Mouse (Mus musculus) testis, adult 2 months (tissue): ENCODE results near the gene Tbx2.

Experiments
- CTCF ChIP-seq: fragments of 200-500 bp; IDR thresholded peaks from 2 replicates; pipeline ENCODE4 v1.5.1; 2012; ENCODE audit warnings: low read depth, mild to moderate bottlenecking, inconsistent platforms, low read length, moderate library complexity; ENCODE audit not compliant: control insufficient read depth, insufficient read depth, insufficient replicate concordance
- POLR2A ChIP-seq: fragments of 200-500 bp; IDR thresholded peaks from 2 replicates; pipeline ENCODE4 v1.6.1; 2012; ENCODE audit warnings: low read depth, mild to moderate bottlenecking, inconsistent platforms, low read length, moderate library complexity; ENCODE audit not compliant: control insufficient read depth

GRCm38 (mm10) chr11:85820959-85821358 is 11.4 kb upstream of the Tbx2 start:
- TF ChIP-seq POLR2A: no peak
- TF ChIP-seq CTCF: no peak
